11 mouse cellular contexts compared by ENCODE assay signal in genomic region chr6:66840631-66841030, GRCm38 (mm10). TPM values are rescaled to one million over a fixed set of nuclear protein-coding genes. Genes with fewer than 3 reads are reported as not detected.
DNase-seq lines count a peak whose midpoint lies in the region; TF ChIP-seq lines count a peak whose summit lies in the region.
"Not testable (repeated sequence)": the region's sequence is repeated elsewhere in the genome, so short reads cannot be mapped to it uniquely, and the experiment has no call there.
"Had no signal": no experiment of that assay in that cellular context is flagged by ENCODE, and none has a peak within 500 bp of the region (broad histone marks: within the 10 kb centered on the region; RNA-seq: fewer than 3 reads in every experiment).

No protein-coding gene starts in this region.

- intact Hi-C loops in heart, postnatal 10 days (cut with DNase I) = loop anchor here (1.0 to 5.0 kb wide), 3 partner anchors 115 to 318 kb away; partner anchors contain the start of gene Gadd45a
- intact Hi-C loops in left cerebral cortex, postnatal 4 days (cut with DNase I) = loop anchor here (10.0 kb wide), 1 partner anchor 314 kb away; no protein-coding TSS in a partner anchor

- TF ChIP-seq POLR2A in MEL (IDR thresholded peaks at IDR 0.05; ENCODE audit: control insufficient read depth in 1 of 2, insufficient read depth in 1 of 2, low read depth in 1 of 2, low read length in 2 of 2, poor library complexity in 1 of 2); thymus, adult 2 months (IDR thresholded peaks at IDR 0.05; ENCODE audit: control insufficient read depth, extremely low read depth, insufficient read depth, low read length, poor library complexity): not testable (repeated sequence)

- H3K9ac ChIP-seq in MEL (ENCODE audit: control insufficient read depth, low read depth, low read length, poor library complexity, severe bottlenecking) = not testable (repeated sequence)

- H3K9me3 ChIP-seq in MEL (replicated peaks; ENCODE audit: insufficient read depth, low read length) = not testable (repeated sequence)

- peak; percentile 20 to 68 (median 27); a peak in 4 of 6 replicates for TF ChIP-seq CTCF in MEL (IDR thresholded peaks at IDR 0.05 in 2 of 3, conservative IDR thresholded peaks at IDR 0.05 in 1 of 3; ENCODE audit: control insufficient read depth in 1 of 3, insufficient read depth in 1 of 3, low read depth in 2 of 3, low read length in 3 of 3, poor library complexity in 1 of 3, severe bottlenecking in 1 of 3)
- not testable (repeated sequence) for TF ChIP-seq CTCF in thymus, adult 2 months (IDR thresholded peaks at IDR 0.05; ENCODE audit: borderline replicate concordance, control insufficient read depth, extremely low read depth, insufficient read depth, low read length, poor library complexity)

- H3K27me3 ChIP-seq in MEL (ENCODE audit: control insufficient read depth in 1 of 2, insufficient read depth in 2 of 2, low read length in 2 of 2); thymus, adult 2 months (ENCODE audit: control insufficient read depth, insufficient read depth, low read length): not testable (repeated sequence)

- H3K4me3 ChIP-seq in MEL (ENCODE audit: control insufficient read depth in 1 of 2, insufficient read depth in 1 of 2, low read depth in 2 of 2, low read length in 2 of 2); thymus, adult 2 months (ENCODE audit: control insufficient read depth, insufficient read depth, low read length): not testable (repeated sequence)

- H3K27ac ChIP-seq in MEL (ENCODE audit: control insufficient read depth, low read depth, low read length); thymus, adult 2 months (ENCODE audit: control insufficient read depth, insufficient read depth, low read length): not testable (repeated sequence)

- H3K36me3 ChIP-seq in MEL (ENCODE audit: control insufficient read depth in 1 of 2, insufficient read depth in 2 of 2, low read length in 2 of 2); thymus, adult 2 months (ENCODE audit: control insufficient read depth, insufficient read depth, low read length): not testable (repeated sequence)

- DNase-seq in MEL (ENCODE audit: low read depth, low spot score) = peak; percentile 46
- DNase-seq in c-Kit-positive CD71-negative TER-119-negative erythroid progenitor cells, embryonic 14.5 days (ENCODE audit: low read depth) = peak; percentile 8
- DNase-seq in embryo, embryonic 11.5 days (ENCODE audit: low read depth, low spot score) = peak; percentile 13
- peak; percentile 19 to 46 for DNase-seq in heart, postnatal 10 days
- DNase-seq in kidney, postnatal 14 days = peak; percentile 59
- peak; percentile 8 for DNase-seq in left cerebral cortex, postnatal 4 days
- peak; percentile 49 for DNase-seq in naive thymus-derived CD4-positive, alpha-beta T cell, adult 2 months (ENCODE audit: low read depth)
- peak; percentile 9 for DNase-seq in thymus, adult 2 months

- H3K4me1 ChIP-seq in MEL (ENCODE audit: control insufficient read depth in 1 of 2, insufficient read depth in 2 of 2, low read length in 2 of 2); thymus, adult 2 months (replicated peaks; ENCODE audit: control insufficient read depth, insufficient read depth, low read length): not testable (repeated sequence)

- not testable (repeated sequence) for TF ChIP-seq EP300 in MEL (IDR thresholded peaks at IDR 0.05; ENCODE audit: low read depth in 1 of 2, low read length in 2 of 2)

- peak; percentile 51 for TF ChIP-seq RAD21 in MEL (IDR thresholded peaks at IDR 0.05; ENCODE audit: low read depth, low read length)

- not testable (repeated sequence) for H3K79me2 ChIP-seq in MEL (ENCODE audit: control insufficient read depth, insufficient read depth, low read length, poor library complexity)

- WGBS in thymus, adult 2 months = 28% methylated on average over 1 of the region's 1 CpGs

TF ChIP-seq in MEL, 35 proteins besides CTCF, POLR2A, EP300 and RAD21:
- TF ChIP-seq ZC3H11A (IDR thresholded peaks at IDR 0.05; ENCODE audit: low read depth, low read length) (peak; percentile 45), SMC3 (IDR thresholded peaks at IDR 0.05; ENCODE audit: low read depth, low read length) (peak; percentile 88)
TF ChIP-seq in MEL: peak in this region for 2; not testable (repeated sequence) for 33.

RNA-seq across cellular contexts. Expression of gene Vmn1r39, which starts 30.2 kb away (rescaled TPM):
- total RNA-seq in MEL (2012; rRNA removed) = not detected in 2 replicates
- under 1 TPM in 1 of 2 experiments, not detected in 1; 0.13 TPM for polyA plus RNA-seq in MEL (2012; ENCODE audit: insufficient read depth in 1 of 2, insufficient read length in 2 of 2, low read depth in 1 of 2, low replicate concordance in 2 of 2, missing spikeins in 1 of 2)
- total RNA-seq in heart, postnatal 10 days (2021) = not detected
- total RNA-seq in left cerebral cortex, postnatal 4 days (2021) = not detected
- polyA plus RNA-seq in thymus, adult 2 months (2012; rRNA removed) = not detected in 2 replicates
- polyA plus RNA-seq: gonadal fat pad, adult 2 months; intestine, embryonic 14.5 days; liver, embryonic 12.5 days had no signal

RNA-seq across cellular contexts. Expression of gene Gng12, which starts 55.6 kb away (rescaled TPM):
- 13.1 and 16.8 TPM in 2 replicates for total RNA-seq in MEL (2012; rRNA removed)
- polyA plus RNA-seq in MEL (2012; ENCODE audit: insufficient read depth in 1 of 2, insufficient read length in 2 of 2, low read depth in 1 of 2, low replicate concordance in 2 of 2, missing spikeins in 1 of 2) = 10 to 100 TPM in 1 of 2 experiments, not detected in 1; 44.0 TPM
- 10 to 100 TPM; 63.9 to 66.8 TPM for total RNA-seq in heart, postnatal 10 days (2021)
- total RNA-seq in left cerebral cortex, postnatal 4 days (2021) = 10 to 100 TPM; 49.1 to 54.0 TPM
- 8.0 and 10.8 TPM in 2 replicates for polyA plus RNA-seq in thymus, adult 2 months (2012; rRNA removed)

RNA-seq across cellular contexts. Expression of gene Vmn1r38, which starts 58.2 kb away (rescaled TPM):
- total RNA-seq in MEL (2012; rRNA removed) = not detected in 2 replicates
- polyA plus RNA-seq in MEL (2012; ENCODE audit: insufficient read depth in 1 of 2, insufficient read length in 2 of 2, low read depth in 1 of 2, low replicate concordance in 2 of 2, missing spikeins in 1 of 2) = not detected
- not detected for total RNA-seq in heart, postnatal 10 days (2021)
- not detected for total RNA-seq in left cerebral cortex, postnatal 4 days (2021)
- polyA plus RNA-seq in thymus, adult 2 months (2012; rRNA removed) = not detected in 2 replicates
- polyA plus RNA-seq: gonadal fat pad, adult 2 months; intestine, embryonic 14.5 days; liver, embryonic 12.5 days had no signal

Comparison
In these comparisons a context has a peak if more than half of its experiments do, and no peak if none do; other contexts are left out.
1. DNase-seq: peak in every context shown above with its lines; median percentile 59 in kidney, postnatal 14 days; 49 in naive thymus-derived CD4-positive, alpha-beta T cell, adult 2 months; 46 in MEL; 32 in heart, postnatal 10 days; 13 in embryo, embryonic 11.5 days; 9 in thymus, adult 2 months; 8 in c-Kit-positive CD71-negative TER-119-negative erythroid progenitor cells, embryonic 14.5 days; 8 in left cerebral cortex, postnatal 4 days.